Mouse (Mus musculus): ENCODE data around the gene Itpr2.

- TF ChIP-seq MYOG (IDR thresholded peaks at IDR 0.05; ENCODE audit: control insufficient read depth, extremely low read depth, insufficient read length) (no peak), CTCF (IDR thresholded peaks at IDR 0.05; ENCODE audit: control insufficient read depth, insufficient read depth, insufficient read length) (no peak), MAX (IDR thresholded peaks at IDR 0.05) (no peak), USF1 (IDR thresholded peaks at IDR 0.05; ENCODE audit: low read depth) (no peak), CEBPB (IDR thresholded peaks at IDR 0.05; ENCODE audit: low read depth) (no peak)
These were observed 274.0 kb downstream of the Itpr2 start for GRCm38 (mm10) chr6:146228048-146228447.

Data from C2C12 (cell line).